ENCODE assay signal across 8 mouse cellular contexts in the genomic region with DNA sequence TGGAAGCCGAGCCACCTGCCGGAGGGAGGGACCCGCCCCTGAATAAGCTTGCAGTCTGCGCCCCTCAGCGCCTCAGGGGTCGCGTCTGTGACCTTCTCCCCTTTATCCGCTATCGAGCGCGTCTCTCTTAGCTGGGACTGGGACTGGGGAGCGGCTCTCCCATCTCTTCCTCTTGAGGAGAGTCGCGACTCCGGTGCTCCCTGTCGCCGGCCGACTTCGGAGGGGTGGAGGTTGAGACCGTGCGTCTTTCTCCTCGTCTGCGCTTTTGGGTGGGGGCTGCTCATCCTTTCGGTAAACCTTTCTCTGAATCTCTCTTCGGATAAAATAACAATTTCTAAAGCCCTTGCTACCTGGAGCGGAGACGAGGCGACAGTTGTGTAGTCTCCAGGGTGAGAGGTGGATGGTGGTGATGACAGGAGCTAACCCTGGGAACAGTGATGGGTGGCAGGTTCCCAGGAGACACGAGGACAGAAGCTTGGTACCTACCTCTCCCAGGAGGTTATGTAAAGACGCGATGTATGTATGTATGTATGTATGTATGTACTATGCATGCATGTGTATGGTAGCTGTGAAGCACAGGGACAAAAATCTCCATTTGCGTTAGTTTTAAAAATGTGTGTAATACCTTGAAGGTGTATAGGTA. TPM values are rescaled to one million over a fixed set of nuclear protein-coding genes. Genes with fewer than 3 reads are reported as not detected.
DNase-seq lines count a peak whose midpoint lies in the region; ATAC-seq and TF ChIP-seq lines count a peak whose summit lies in the region.

No protein-coding gene starts in this region.

- DNase-seq in layer of hippocampus, adult 2 months (ENCODE audit: low spot score in 2 of 2), result no peak
- DNase-seq in layer of hippocampus, postnatal 10 days (ENCODE audit: low spot score in 2 of 2), result no peak
- DNase-seq in MEL (ENCODE audit: low read depth, low spot score), result peak; percentile 66
- DNase-seq in embryonic facial prominence, embryonic 10.5 days (ENCODE audit: low spot score), result no peak
- DNase-seq in adrenal gland, adult 2 months, result no peak

- TF ChIP-seq POLR2A in MEL (IDR thresholded peaks at IDR 0.05; ENCODE audit: control insufficient read depth in 1 of 2, insufficient read depth in 1 of 2, low read depth in 1 of 2, low read length in 2 of 2, poor library complexity in 1 of 2), result no peak

- no peak; a peak in 1 of 4 replicates for TF ChIP-seq EP300 in MEL (IDR thresholded peaks at IDR 0.05; ENCODE audit: low read depth in 1 of 2, low read length in 2 of 2)

- no peaks in the 10 kb centered on the region for H3K9me3 ChIP-seq in MEL (replicated peaks; ENCODE audit: insufficient read depth, low read length)
- H3K9me3 ChIP-seq in embryonic facial prominence, embryonic 10.5 days, result no peaks in the 10 kb centered on the region
- no peaks in the 10 kb centered on the region for H3K9me3 ChIP-seq in hindbrain, embryonic 15.5 days
- no peaks in the 10 kb centered on the region for H3K9me3 ChIP-seq in liver, embryonic 15.5 days (replicated peaks)
- H3K9me3 ChIP-seq in stomach, embryonic 15.5 days, result no peaks in the 10 kb centered on the region

- peak; percentile 68 for ATAC-seq in hindbrain, embryonic 15.5 days (ENCODE audit: low FRiP score, low read depth)
- ATAC-seq in liver, embryonic 15.5 days (ENCODE audit: insufficient read depth), result peak; percentile 41
- ATAC-seq in stomach, embryonic 15.5 days (ENCODE audit: insufficient read depth, low FRiP score, low read depth), result peak; percentile 30

- WGBS in embryonic facial prominence, embryonic 10.5 days, result 1% methylated on average over 32 of the region's 32 CpGs
- WGBS in hindbrain, embryonic 15.5 days, result 1% methylated on average over 32 of the region's 32 CpGs
- under 1% methylated on average over 32 of the region's 32 CpGs for WGBS in liver, embryonic 15.5 days (ENCODE audit: insufficient replicate concordance)
- WGBS in stomach, embryonic 15.5 days, result 1% methylated on average over 32 of the region's 32 CpGs

- no peak for TF ChIP-seq CTCF in layer of hippocampus, adult 2 months (conservative IDR thresholded peaks at IDR 0.05)
- no peak for TF ChIP-seq CTCF in MEL (IDR thresholded peaks at IDR 0.05 in 2 of 3, conservative IDR thresholded peaks at IDR 0.05 in 1 of 3; ENCODE audit: control insufficient read depth in 1 of 3, insufficient read depth in 1 of 3, low read depth in 2 of 3, low read length in 3 of 3, poor library complexity in 1 of 3, severe bottlenecking in 1 of 3)

- H3K9ac ChIP-seq in MEL (ENCODE audit: control insufficient read depth, low read depth, low read length, poor library complexity, severe bottlenecking), result peak overlapping the region; percentile 86
- H3K9ac ChIP-seq in hindbrain, embryonic 15.5 days, result peak overlapping the region; percentile 100
- H3K9ac ChIP-seq in liver, embryonic 15.5 days, result peak overlapping the region; percentile 99
- peak overlapping the region; percentile 94 for H3K9ac ChIP-seq in stomach, embryonic 15.5 days

- peaks cover 1 to 41% of the 10 kb centered on the region in 2 experiments; a peak in 3 of 4 replicates for H3K36me3 ChIP-seq in MEL (ENCODE audit: control insufficient read depth in 1 of 2, insufficient read depth in 2 of 2, low read length in 2 of 2)
- H3K36me3 ChIP-seq in embryonic facial prominence, embryonic 10.5 days (replicated peaks), result no peaks in the 10 kb centered on the region
- H3K36me3 ChIP-seq in hindbrain, embryonic 15.5 days, result no peaks in the 10 kb centered on the region
- H3K36me3 ChIP-seq in liver, embryonic 15.5 days (replicated peaks), result peaks cover 6% of the 10 kb centered on the region
- H3K36me3 ChIP-seq in stomach, embryonic 15.5 days, result no peaks in the 10 kb centered on the region

- peak overlapping the region; percentile 86 for H3K4me3 ChIP-seq in layer of hippocampus, adult 2 months
- peak overlapping the region; percentile 88 to 89 for H3K4me3 ChIP-seq in MEL (ENCODE audit: control insufficient read depth in 1 of 2, insufficient read depth in 1 of 2, low read depth in 2 of 2, low read length in 2 of 2)
- peak overlapping the region; percentile 99 for H3K4me3 ChIP-seq in embryonic facial prominence, embryonic 10.5 days
- peak overlapping the region; percentile 100 for H3K4me3 ChIP-seq in hindbrain, embryonic 15.5 days
- peak overlapping the region; percentile 95 for H3K4me3 ChIP-seq in liver, embryonic 15.5 days (replicated peaks)
- H3K4me3 ChIP-seq in stomach, embryonic 15.5 days (replicated peaks), result peak overlapping the region; percentile 79

- H3K4me2 ChIP-seq in hindbrain, embryonic 15.5 days, result peak overlapping the region; percentile 74
- H3K4me2 ChIP-seq in liver, embryonic 15.5 days, result peak overlapping the region; percentile 86
- peak overlapping the region; percentile 90 for H3K4me2 ChIP-seq in stomach, embryonic 15.5 days

- no peak for TF ChIP-seq RAD21 in MEL (IDR thresholded peaks at IDR 0.05; ENCODE audit: low read depth, low read length)

- H3K27me3 ChIP-seq in MEL (ENCODE audit: control insufficient read depth in 1 of 2, insufficient read depth in 2 of 2, low read length in 2 of 2), result no peaks in the 10 kb centered on the region
- H3K27me3 ChIP-seq in embryonic facial prominence, embryonic 10.5 days (replicated peaks; ENCODE audit: low read depth, poor library complexity, severe bottlenecking), result no peaks in the 10 kb centered on the region
- no peaks in the 10 kb centered on the region for H3K27me3 ChIP-seq in hindbrain, embryonic 15.5 days
- H3K27me3 ChIP-seq in liver, embryonic 15.5 days, result no peaks in the 10 kb centered on the region
- H3K27me3 ChIP-seq in stomach, embryonic 15.5 days (replicated peaks), result no peaks in the 10 kb centered on the region

- peaks cover 26 to 40% of the 10 kb centered on the region in 2 experiments for H3K4me1 ChIP-seq in MEL (ENCODE audit: control insufficient read depth in 1 of 2, insufficient read depth in 2 of 2, low read length in 2 of 2)
- peaks cover 28% of the 10 kb centered on the region for H3K4me1 ChIP-seq in embryonic facial prominence, embryonic 10.5 days
- H3K4me1 ChIP-seq in hindbrain, embryonic 15.5 days (replicated peaks), result peaks cover 18% of the 10 kb centered on the region
- H3K4me1 ChIP-seq in liver, embryonic 15.5 days (replicated peaks), result peaks cover 61% of the 10 kb centered on the region
- H3K4me1 ChIP-seq in stomach, embryonic 15.5 days, result 0 out of 2 replicates have a peak, but pooled peaks cover 9% of the 10 kb centered on the region

- peak overlapping the region; percentile 98 for H3K27ac ChIP-seq in layer of hippocampus, adult 2 months
- H3K27ac ChIP-seq in MEL (ENCODE audit: control insufficient read depth, low read depth, low read length), result peak overlapping the region; percentile 75
- H3K27ac ChIP-seq in embryonic facial prominence, embryonic 10.5 days (replicated peaks), result peak overlapping the region; percentile 94
- peak overlapping the region; percentile 99 for H3K27ac ChIP-seq in hindbrain, embryonic 15.5 days (replicated peaks)
- peak overlapping the region; percentile 99 for H3K27ac ChIP-seq in liver, embryonic 15.5 days (replicated peaks)
- H3K27ac ChIP-seq in stomach, embryonic 15.5 days, result peak overlapping the region; percentile 97

- H3K79me2 ChIP-seq in MEL (ENCODE audit: control insufficient read depth, insufficient read depth, low read length, poor library complexity), result peaks cover 38% of the 10 kb centered on the region

TF ChIP-seq in MEL, 35 proteins besides CTCF, POLR2A, EP300 and RAD21:
- TF ChIP-seq ZNF384 (IDR thresholded peaks at IDR 0.05; ENCODE audit: low read depth, low read length) (no peak), CHD1 (IDR thresholded peaks at IDR 0.05; ENCODE audit: low read depth, low read length) (peak; percentile 11; the same call in 1 of the 2 replicates), ETS1 (IDR thresholded peaks at IDR 0.05; ENCODE audit: low read depth, low read length) (0 out of 2 replicates have a peak, but pooled peaks have one; percentile 1), TBP (IDR thresholded peaks at IDR 0.05; ENCODE audit: low read depth, low read length) (0 out of 2 replicates have a peak, but pooled peaks have one; percentile 12), JUND (IDR thresholded peaks at IDR 0.05; ENCODE audit: low read depth, low read length) (no peak), SIN3A (IDR thresholded peaks at IDR 0.05; ENCODE audit: low read length) (peak; percentile 49)

RNA-seq across cellular contexts. Expression of gene Herc1, which starts 0.7 kb away (rescaled TPM):
- 100 to 1,000 TPM; 108 to 119 TPM for total RNA-seq in layer of hippocampus, adult 2 months (2021)
- total RNA-seq in layer of hippocampus, postnatal 10 days (2021), result 100 to 1,000 TPM; 114 to 122 TPM
- 23.2 and 29.2 TPM in 2 replicates for total RNA-seq in MEL (2012; rRNA removed)
- polyA plus RNA-seq in MEL (2012; ENCODE audit: insufficient read depth in 1 of 2, insufficient read length in 2 of 2, low read depth in 1 of 2, low replicate concordance in 2 of 2, missing spikeins in 1 of 2), result 10 to 100 TPM; 22.7 to 28.8 TPM
- polyA plus RNA-seq in embryonic facial prominence, embryonic 10.5 days (2016; fragmentation: Nextera tagmentation; extraction: Ambion mirVana), result 25.7 and 27.2 TPM in 2 replicates
- polyA plus RNA-seq in hindbrain, embryonic 15.5 days (2015; fragmentation: Nextera tagmentation; extraction: Ambion mirVana), result 42.6 and 44.1 TPM in 2 replicates
- polyA plus RNA-seq in liver, embryonic 15.5 days (2015; fragmentation: Nextera tagmentation; extraction: Ambion mirVana), result 27.3 and 30.6 TPM in 2 replicates
- polyA plus RNA-seq in stomach, embryonic 15.5 days (2015; fragmentation: Nextera tagmentation; extraction: Ambion mirVana), result 20.7 and 21.2 TPM in 2 replicates
- 10 to 100 TPM; 34.5 to 40.6 TPM for total RNA-seq in adrenal gland, adult 2 months (2021)
- 6.0 and 7.9 TPM in 2 replicates for polyA plus RNA-seq in adrenal gland, adult 2 months (2012; rRNA removed)
